Mouse (Mus musculus): ENCODE measurements around the gene Batf2. TPM values are rescaled to one million over a fixed set of nuclear protein-coding genes. Genes with fewer than 3 reads are reported as not detected.
"Not testable (repeated sequence)": the region's sequence is repeated elsewhere in the genome, so short reads cannot be mapped to it uniquely, and the experiment has no call there.

Batf2 gene
- polyA plus RNA-seq, 1 experiment, result 146 TPM

GRCm38 (mm10) chr19:6132171-6132827, 8.5 kb upstream of the Batf2 start:
- H3K4me1 ChIP-seq (ENCODE audit: control insufficient read depth, insufficient read depth, insufficient read length, low read length), result no peaks in the 10 kb centered on the region
- no peak for TF ChIP-seq CTCF (IDR thresholded peaks at IDR 0.05; ENCODE audit: extremely low read depth, insufficient read length, insufficient replicate concordance, low read depth, low read length)
- TF ChIP-seq POLR2A (IDR thresholded peaks at IDR 0.05; ENCODE audit: low read depth, low read length), result no peak
- no peaks in the 10 kb centered on the region for H3K27me3 ChIP-seq (ENCODE audit: control insufficient read depth, insufficient read depth, low read length)
- 0 out of 2 replicates have a peak, but pooled peaks cover 2% of the 10 kb centered on the region for H3K36me3 ChIP-seq (ENCODE audit: control insufficient read depth, insufficient read depth, low read length)
- H3K4me3 ChIP-seq (ENCODE audit: low read depth, low read length), result no peak overlapping the region
- H3K27ac ChIP-seq (ENCODE audit: insufficient read depth, low read depth, low read length), result no peak overlapping the region
- WGBS, result 81% methylated on average over 7 of the region's 7 CpGs

- H3K27ac ChIP-seq (ENCODE audit: insufficient read depth, low read depth, low read length); H3K27me3 ChIP-seq (ENCODE audit: control insufficient read depth, insufficient read depth, low read length): not testable (repeated sequence)
- 33% methylated on average over 1 of the region's 1 CpGs for WGBS
These were observed 7.6 kb upstream of the Batf2 start for GRCm38 (mm10) chr19:6133197-6133596.

GRCm38 (mm10) chr19:6136397-6136796, 4.4 kb upstream of the Batf2 start:
- TF ChIP-seq POLR2A (IDR thresholded peaks at IDR 0.05; ENCODE audit: low read depth, low read length), result no peak
- no peak for TF ChIP-seq CTCF (IDR thresholded peaks at IDR 0.05; ENCODE audit: extremely low read depth, insufficient read length, insufficient replicate concordance, low read depth, low read length)
- H3K36me3 ChIP-seq (ENCODE audit: control insufficient read depth, insufficient read depth, low read length), result peaks cover 3% of the 10 kb centered on the region; the same call in 1 of the 2 replicates
- no peaks in the 10 kb centered on the region for H3K27me3 ChIP-seq (ENCODE audit: control insufficient read depth, insufficient read depth, low read length)
- WGBS, result 90% methylated on average over 3 of the region's 3 CpGs
- no peak overlapping the region for H3K4me3 ChIP-seq (ENCODE audit: low read depth, low read length)
- no peak overlapping the region for H3K27ac ChIP-seq (ENCODE audit: insufficient read depth, low read depth, low read length)
- H3K4me1 ChIP-seq (ENCODE audit: control insufficient read depth, insufficient read depth, insufficient read length, low read length), result no peaks in the 10 kb centered on the region

More at GRCm38 (mm10) chr19:6133197-6133596, 7.6 kb upstream of the Batf2 start:
- H3K4me3 ChIP-seq (ENCODE audit: low read depth, low read length); H3K36me3 ChIP-seq (ENCODE audit: control insufficient read depth, insufficient read depth, low read length); H3K4me1 ChIP-seq (ENCODE audit: control insufficient read depth, insufficient read depth, insufficient read length, low read length): not testable (repeated sequence)

GRCm38 (mm10) chr19:6139701-6140100, 1.1 kb upstream of the Batf2 start:
- Histone ChIP-seq H3K4me3 (ENCODE audit: low read depth, low read length) (no peak overlapping the region), H3K27me3 (ENCODE audit: control insufficient read depth, insufficient read depth, low read length) (no peaks in the 10 kb centered on the region), H3K4me1 (ENCODE audit: control insufficient read depth, insufficient read depth, insufficient read length, low read length) (no peaks in the 10 kb centered on the region), H3K27ac (ENCODE audit: insufficient read depth, low read depth, low read length) (no peak overlapping the region), H3K36me3 (ENCODE audit: control insufficient read depth, insufficient read depth, low read length) (peaks cover 3% of the 10 kb centered on the region; the same call in 1 of the 2 replicates)
- TF ChIP-seq CTCF (IDR thresholded peaks at IDR 0.05; ENCODE audit: extremely low read depth, insufficient read length, insufficient replicate concordance, low read depth, low read length) (no peak), POLR2A (IDR thresholded peaks at IDR 0.05; ENCODE audit: low read depth, low read length) (no peak)
- 92% methylated on average over 6 of the region's 6 CpGs for WGBS

GRCm38 (mm10) chr19:6140374-6140677, 457 bp upstream of the Batf2 start:
- Histone ChIP-seq H3K4me1 (ENCODE audit: control insufficient read depth, insufficient read depth, insufficient read length, low read length) (no peaks in the 10 kb centered on the region), H3K36me3 (ENCODE audit: control insufficient read depth, insufficient read depth, low read length) (peaks cover 3% of the 10 kb centered on the region; the same call in 1 of the 2 replicates), H3K4me3 (ENCODE audit: low read depth, low read length) (peak overlapping the region; percentile 80), H3K27ac (ENCODE audit: insufficient read depth, low read depth, low read length) (peak overlapping the region; percentile 93), H3K27me3 (ENCODE audit: control insufficient read depth, insufficient read depth, low read length) (no peaks in the 10 kb centered on the region)
- under 1% methylated on average over 16 of the region's 16 CpGs for WGBS
- TF ChIP-seq POLR2A (IDR thresholded peaks at IDR 0.05; ENCODE audit: low read depth, low read length), result no peak
- TF ChIP-seq CTCF (IDR thresholded peaks at IDR 0.05; ENCODE audit: extremely low read depth, insufficient read length, insufficient replicate concordance, low read depth, low read length), result no peak

GRCm38 (mm10) chr19:6141394-6141749, 589 bp downstream of the Batf2 start, which contains the start of gene Arl2:
TSS of gene Arl2 (minus strand) at chr19:6141548.
- TF ChIP-seq CTCF (IDR thresholded peaks at IDR 0.05; ENCODE audit: extremely low read depth, insufficient read length, insufficient replicate concordance, low read depth, low read length) (peak; percentile 65; the same call in 1 of the 2 replicates), POLR2A (IDR thresholded peaks at IDR 0.05; ENCODE audit: low read depth, low read length) (0 out of 2 replicates have a peak, but pooled peaks have one; percentile 12)
- Histone ChIP-seq H3K27me3 (ENCODE audit: control insufficient read depth, insufficient read depth, low read length) (no peaks in the 10 kb centered on the region), H3K4me3 (ENCODE audit: low read depth, low read length) (peak within 1 kb of the TSS; percentile 80), H3K27ac (ENCODE audit: insufficient read depth, low read depth, low read length) (peak within 1 kb of the TSS; percentile 93), H3K36me3 (ENCODE audit: control insufficient read depth, insufficient read depth, low read length) (peaks cover 3% of the 10 kb centered on the region; the same call in 1 of the 2 replicates), H3K4me1 (ENCODE audit: control insufficient read depth, insufficient read depth, insufficient read length, low read length) (no peaks in the 10 kb centered on the region)
- 1% methylated on average over 15 of the region's 15 CpGs for WGBS

- no peak overlapping the region for H3K4me3 ChIP-seq (ENCODE audit: low read depth, low read length)
- H3K27ac ChIP-seq (ENCODE audit: insufficient read depth, low read depth, low read length), result no peak overlapping the region
- no peaks in the 10 kb centered on the region for H3K36me3 ChIP-seq (ENCODE audit: control insufficient read depth, insufficient read depth, low read length)
- 58% methylated on average over 5 of the region's 5 CpGs for WGBS
- no peaks in the 10 kb centered on the region for H3K27me3 ChIP-seq (ENCODE audit: control insufficient read depth, insufficient read depth, low read length)
- TF ChIP-seq POLR2A (IDR thresholded peaks at IDR 0.05; ENCODE audit: low read depth, low read length) (no peak), CTCF (IDR thresholded peaks at IDR 0.05; ENCODE audit: extremely low read depth, insufficient read length, insufficient replicate concordance, low read depth, low read length) (no peak)
- no peaks in the 10 kb centered on the region for H3K4me1 ChIP-seq (ENCODE audit: control insufficient read depth, insufficient read depth, insufficient read length, low read length)
These were observed 4.1 kb downstream of the Batf2 start for GRCm38 (mm10) chr19:6144842-6145241.

All from small intestine, adult 2 months (tissue).